Mouse (Mus musculus): ENCODE results near the gene Cdsn. TPM values are rescaled to one million over a fixed set of nuclear protein-coding genes. Genes with fewer than 3 reads are reported as not detected.
"Not testable (repeated sequence)": the region's sequence is repeated elsewhere in the genome, so short reads cannot be mapped to it uniquely, and the experiment has no call there.

Gene Cdsn
- 0.10 TPM in 2 replicates for polyA plus RNA-seq (2015; fragmentation: Nextera tagmentation; extraction: Ambion mirVana)

DNA sequence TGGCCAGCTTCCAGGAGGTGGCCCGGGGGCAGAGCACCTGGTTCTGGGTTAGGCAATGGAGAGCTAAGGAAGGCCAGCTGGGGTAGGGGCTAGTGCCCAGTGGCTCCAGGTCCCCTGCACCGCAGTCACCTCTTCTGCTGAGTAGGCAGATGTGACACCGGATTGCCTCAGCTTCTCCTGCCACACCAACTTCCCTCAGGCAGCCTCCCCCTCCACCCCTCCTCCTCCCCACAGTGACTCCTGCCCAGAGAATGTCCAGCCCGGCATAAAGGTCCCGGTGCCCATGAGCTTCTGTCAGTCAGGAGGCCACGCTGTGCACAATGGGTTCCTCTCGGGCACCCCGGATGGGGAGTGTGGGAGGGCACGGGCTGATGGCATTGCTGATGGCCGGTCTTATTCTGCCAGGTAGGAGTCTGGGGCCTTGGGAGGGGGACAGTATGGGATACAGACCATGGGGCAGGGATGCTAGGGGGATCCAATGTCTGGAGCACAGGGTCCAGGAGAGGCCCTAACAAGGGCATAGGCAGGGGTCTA is at the start of gene Cdsn:
Gene Cdsn, plus strand, starts transcription at position 248 of the 534 bp plus-strand sequence.
- Histone ChIP-seq H3K36me3 (ENCODE audit: control insufficient read depth, insufficient read depth, low read length) (no peaks in the 10 kb centered on the region), H3K9me3 (ENCODE audit: control insufficient read depth, low read length) (no peaks in the 10 kb centered on the region), H3K27me3 (replicated peaks; ENCODE audit: control insufficient read depth, insufficient read depth, low read length) (no peaks in the 10 kb centered on the region), H3K9ac (ENCODE audit: low read depth, low read length) (peak within 1 kb of the TSS; percentile 35; the same call in 1 of the 2 replicates), H3K27ac (ENCODE audit: low read length) (no peak within 1 kb of the TSS; the same call in none of the 2 replicates), H3K4me2 (ENCODE audit: low read depth, low read length) (no peak within 1 kb of the TSS), H3K4me3 (ENCODE audit: low read length) (no peak within 1 kb of the TSS), H3K4me1 (ENCODE audit: control insufficient read depth, insufficient read depth, low read length) (peaks cover 9% of the 10 kb centered on the region)
- no peak for ATAC-seq
- WGBS: 78% methylated on average over 10 of the region's 10 CpGs

- Histone ChIP-seq H3K27ac (ENCODE audit: low read length) (no peak overlapping the region), H3K4me2 (ENCODE audit: low read depth, low read length) (no peak overlapping the region), H3K4me3 (ENCODE audit: low read length) (no peak overlapping the region), H3K27me3 (replicated peaks; ENCODE audit: control insufficient read depth, insufficient read depth, low read length) (peaks cover 3% of the 10 kb centered on the region; the same call in 1 of the 2 replicates), H3K9ac (ENCODE audit: low read depth, low read length) (no peak overlapping the region), H3K4me1 (ENCODE audit: control insufficient read depth, insufficient read depth, low read length) (no peaks in the 10 kb centered on the region; the same call in 1 of the 2 replicates), H3K9me3 (ENCODE audit: control insufficient read depth, low read length) (no peaks in the 10 kb centered on the region), H3K36me3 (ENCODE audit: control insufficient read depth, insufficient read depth, low read length) (no peaks in the 10 kb centered on the region)
- no peak for ATAC-seq
- WGBS: 25% methylated on average over 6 of the region's 6 CpGs
Measured at GRCm38 (mm10) chr17:35502226-35502625, 49.7 kb upstream of the Cdsn start.

- no peaks in the 10 kb centered on the region; the same call in 1 of the 2 replicates for H3K4me1 ChIP-seq (ENCODE audit: control insufficient read depth, insufficient read depth, low read length)
- H3K9ac ChIP-seq (ENCODE audit: low read depth, low read length): no peak overlapping the region
- WGBS: 53% methylated on average over 5 of the region's 5 CpGs
- no peak overlapping the region for H3K4me2 ChIP-seq (ENCODE audit: low read depth, low read length)
- H3K9me3 ChIP-seq (ENCODE audit: control insufficient read depth, low read length): no peaks in the 10 kb centered on the region
- no peak overlapping the region for H3K4me3 ChIP-seq (ENCODE audit: low read length)
- H3K27me3 ChIP-seq (replicated peaks; ENCODE audit: control insufficient read depth, insufficient read depth, low read length): peaks cover 3% of the 10 kb centered on the region; the same call in 1 of the 2 replicates
- no peak for ATAC-seq
- H3K36me3 ChIP-seq (ENCODE audit: control insufficient read depth, insufficient read depth, low read length): no peaks in the 10 kb centered on the region
- no peak overlapping the region for H3K27ac ChIP-seq (ENCODE audit: low read length)
Measured at GRCm38 (mm10) chr17:35502762-35503161, 49.2 kb upstream of the Cdsn start.

- 37% methylated on average over 5 of the region's 5 CpGs for WGBS
- Histone ChIP-seq H3K36me3 (ENCODE audit: control insufficient read depth, insufficient read depth, low read length) (no peaks in the 10 kb centered on the region), H3K27me3 (replicated peaks; ENCODE audit: control insufficient read depth, insufficient read depth, low read length) (peaks cover 3% of the 10 kb centered on the region; the same call in 1 of the 2 replicates), H3K27ac (ENCODE audit: low read length) (no peak overlapping the region), H3K9ac (ENCODE audit: low read depth, low read length) (no peak overlapping the region), H3K4me3 (ENCODE audit: low read length) (no peak overlapping the region), H3K4me1 (ENCODE audit: control insufficient read depth, insufficient read depth, low read length) (no peaks in the 10 kb centered on the region; the same call in 1 of the 2 replicates), H3K9me3 (ENCODE audit: control insufficient read depth, low read length) (no peaks in the 10 kb centered on the region), H3K4me2 (ENCODE audit: low read depth, low read length) (no peak overlapping the region)
- no peak for ATAC-seq
Measured at GRCm38 (mm10) chr17:35503849-35504248, 48.1 kb upstream of the Cdsn start.

DNA sequence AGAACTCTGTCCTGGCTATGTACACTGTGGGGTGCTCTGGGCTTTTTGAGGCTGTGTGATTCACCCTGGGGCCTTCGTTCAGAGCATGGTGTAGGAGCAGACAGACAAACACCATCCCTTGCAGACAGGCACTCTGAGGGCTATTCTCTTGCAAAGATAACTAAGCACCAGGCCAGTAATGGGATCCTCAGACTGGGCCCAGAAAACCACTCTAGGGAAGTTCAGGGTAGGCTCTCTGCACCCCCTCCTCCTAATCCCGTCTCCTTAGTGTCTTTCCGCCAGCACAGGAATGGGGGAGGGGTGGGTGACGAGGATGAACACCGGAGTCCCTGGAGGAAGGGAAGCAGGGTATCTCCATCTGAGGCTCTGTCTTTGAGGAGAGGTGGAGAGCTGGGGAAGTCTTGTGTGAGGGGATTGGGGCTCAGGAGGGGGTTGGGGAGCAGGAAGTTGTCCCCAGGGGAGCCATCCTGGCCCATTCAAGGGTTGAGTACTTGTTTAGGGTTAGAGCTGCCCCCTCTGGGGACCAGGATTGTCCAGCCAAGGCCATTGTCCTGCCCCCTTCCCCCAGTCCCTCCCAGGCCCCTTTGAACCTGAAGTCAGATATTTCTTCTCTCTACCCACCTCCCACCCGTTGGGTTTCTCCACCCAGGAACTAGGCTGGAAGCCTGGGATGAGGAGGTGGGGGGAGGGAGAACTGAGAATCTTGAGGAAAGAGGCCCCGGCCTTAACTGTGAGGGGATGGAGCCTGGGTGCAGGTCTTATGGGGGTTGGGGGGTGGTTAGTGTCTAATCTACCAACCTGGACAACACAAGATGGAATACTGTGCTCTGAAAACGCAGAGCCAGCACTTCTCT is 47.1 kb upstream of the Cdsn start:
- Histone ChIP-seq H3K9me3 (ENCODE audit: control insufficient read depth, low read length) (no peaks in the 10 kb centered on the region), H3K4me3 (ENCODE audit: low read length) (no peak overlapping the region), H3K36me3 (ENCODE audit: control insufficient read depth, insufficient read depth, low read length) (no peaks in the 10 kb centered on the region), H3K9ac (ENCODE audit: low read depth, low read length) (no peak overlapping the region), H3K27me3 (replicated peaks; ENCODE audit: control insufficient read depth, insufficient read depth, low read length) (peaks cover 3% of the 10 kb centered on the region; the same call in 1 of the 2 replicates), H3K4me1 (ENCODE audit: control insufficient read depth, insufficient read depth, low read length) (no peaks in the 10 kb centered on the region; the same call in 1 of the 2 replicates), H3K4me2 (ENCODE audit: low read depth, low read length) (no peak overlapping the region), H3K27ac (ENCODE audit: low read length) (no peak overlapping the region)
- WGBS: 43% methylated on average over 8 of the region's 8 CpGs
- ATAC-seq: no peak

- Histone ChIP-seq H3K4me2 (ENCODE audit: low read depth, low read length) (no peak within 1 kb of the TSS), H3K4me3 (ENCODE audit: low read length) (no peak within 1 kb of the TSS), H3K4me1 (ENCODE audit: control insufficient read depth, insufficient read depth, low read length) (no peaks in the 10 kb centered on the region; the same call in 1 of the 2 replicates), H3K27me3 (replicated peaks; ENCODE audit: control insufficient read depth, insufficient read depth, low read length) (peaks cover 3% of the 10 kb centered on the region; the same call in 1 of the 2 replicates), H3K9ac (ENCODE audit: low read depth, low read length) (no peak within 1 kb of the TSS), H3K27ac (ENCODE audit: low read length) (no peak within 1 kb of the TSS), H3K36me3 (ENCODE audit: control insufficient read depth, insufficient read depth, low read length) (no peaks in the 10 kb centered on the region), H3K9me3 (ENCODE audit: control insufficient read depth, low read length) (no peaks in the 10 kb centered on the region)
- WGBS: 57% methylated on average over 13 of the region's 13 CpGs
- ATAC-seq: no peak
Measured at GRCm38 (mm10) chr17:35505776-35506175, 46.2 kb upstream of the Cdsn start, which contains the start of gene Pou5f1. TSS of gene Pou5f1 (plus strand) at chr17:35506018.

DNA sequence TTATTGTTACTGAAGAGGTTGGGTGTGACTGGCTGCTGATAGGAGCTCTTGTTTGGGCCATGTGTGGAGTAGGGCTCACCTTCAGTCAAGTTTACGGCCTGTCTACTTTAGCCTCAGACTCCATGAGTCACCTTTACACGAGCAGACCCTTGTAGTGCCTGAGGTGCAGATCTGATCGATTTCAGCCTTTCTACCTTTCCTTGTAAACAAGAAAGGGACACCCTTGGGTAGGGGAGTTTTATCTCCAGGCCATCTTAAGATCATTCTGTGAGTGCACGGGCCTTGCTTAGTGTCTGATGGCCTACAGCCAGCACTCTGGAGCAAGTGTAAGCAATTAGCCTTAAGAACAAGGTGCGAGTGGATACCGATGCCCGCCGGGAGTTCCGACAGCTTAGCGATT is 45.0 kb upstream of the Cdsn start:
- H3K27me3 ChIP-seq (replicated peaks; ENCODE audit: control insufficient read depth, insufficient read depth, low read length): peaks cover 3% of the 10 kb centered on the region; the same call in 1 of the 2 replicates
- H3K4me3 ChIP-seq (ENCODE audit: low read length): no peak overlapping the region
- no peak for ATAC-seq
- 26% methylated on average over 10 of the region's 10 CpGs for WGBS
- H3K4me1 ChIP-seq (ENCODE audit: control insufficient read depth, insufficient read depth, low read length): no peaks in the 10 kb centered on the region; the same call in 1 of the 2 replicates
- no peak overlapping the region for H3K4me2 ChIP-seq (ENCODE audit: low read depth, low read length)
- no peak overlapping the region for H3K27ac ChIP-seq (ENCODE audit: low read length)
- H3K9me3 ChIP-seq (ENCODE audit: control insufficient read depth, low read length): no peaks in the 10 kb centered on the region
- no peak overlapping the region for H3K9ac ChIP-seq (ENCODE audit: low read depth, low read length)
- H3K36me3 ChIP-seq (ENCODE audit: control insufficient read depth, insufficient read depth, low read length): no peaks in the 10 kb centered on the region

GRCm38 (mm10) chr17:35507556-35508260 is 44.2 kb upstream of the Cdsn start:
- no peak for ATAC-seq
- WGBS: 37% methylated on average over 13 of the region's 13 CpGs
- no peak overlapping the region for H3K4me2 ChIP-seq (ENCODE audit: low read depth, low read length)
- H3K9ac ChIP-seq (ENCODE audit: low read depth, low read length): no peak overlapping the region
- no peaks in the 10 kb centered on the region for H3K9me3 ChIP-seq (ENCODE audit: control insufficient read depth, low read length)
- H3K27ac ChIP-seq (ENCODE audit: low read length): no peak overlapping the region
- H3K27me3 ChIP-seq (replicated peaks; ENCODE audit: control insufficient read depth, insufficient read depth, low read length): peaks cover 3% of the 10 kb centered on the region; the same call in 1 of the 2 replicates
- no peaks in the 10 kb centered on the region; the same call in 1 of the 2 replicates for H3K4me1 ChIP-seq (ENCODE audit: control insufficient read depth, insufficient read depth, low read length)
- no peaks in the 10 kb centered on the region for H3K36me3 ChIP-seq (ENCODE audit: control insufficient read depth, insufficient read depth, low read length)
- no peak overlapping the region for H3K4me3 ChIP-seq (ENCODE audit: low read length)

DNA sequence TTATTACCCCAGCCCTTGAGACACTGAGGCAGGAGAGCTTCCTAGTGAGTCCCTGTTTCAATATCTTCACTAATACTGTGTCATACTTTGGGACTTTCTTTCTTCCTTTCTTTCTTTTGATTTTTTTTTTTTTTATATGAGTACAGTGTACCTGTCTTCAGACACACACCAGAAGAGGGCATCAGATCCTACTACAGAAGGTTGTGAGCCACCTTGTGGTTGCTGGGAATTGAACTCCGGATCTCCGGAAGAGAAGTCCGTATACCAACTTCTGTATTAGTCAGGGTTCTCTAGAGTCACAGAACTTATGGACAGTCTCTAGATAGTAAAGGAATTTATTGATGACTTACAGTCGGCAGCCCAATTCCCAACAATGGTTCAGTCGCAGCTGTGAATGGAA is 43.6 kb upstream of the Cdsn start:
- H3K36me3 ChIP-seq (ENCODE audit: control insufficient read depth, insufficient read depth, low read length); ATAC-seq; H3K27me3 ChIP-seq (replicated peaks; ENCODE audit: control insufficient read depth, insufficient read depth, low read length); H3K27ac ChIP-seq (ENCODE audit: low read length); H3K4me2 ChIP-seq (ENCODE audit: low read depth, low read length); H3K4me3 ChIP-seq (ENCODE audit: low read length); H3K4me1 ChIP-seq (ENCODE audit: control insufficient read depth, insufficient read depth, low read length); H3K9me3 ChIP-seq (ENCODE audit: control insufficient read depth, low read length); H3K9ac ChIP-seq (ENCODE audit: low read depth, low read length): not testable (repeated sequence)
- WGBS: 54% methylated on average over 5 of the region's 5 CpGs
